Mouse (Mus musculus): ENCODE measurements around the gene Cdk12. TPM values are rescaled to one million over a fixed set of nuclear protein-coding genes. Genes with fewer than 3 reads are reported as not detected.

Gene Cdk12
- total RNA-seq, 4 experiments from 2014 or later: 10.5 to 15.2 (median 11.3) TPM

DNA sequence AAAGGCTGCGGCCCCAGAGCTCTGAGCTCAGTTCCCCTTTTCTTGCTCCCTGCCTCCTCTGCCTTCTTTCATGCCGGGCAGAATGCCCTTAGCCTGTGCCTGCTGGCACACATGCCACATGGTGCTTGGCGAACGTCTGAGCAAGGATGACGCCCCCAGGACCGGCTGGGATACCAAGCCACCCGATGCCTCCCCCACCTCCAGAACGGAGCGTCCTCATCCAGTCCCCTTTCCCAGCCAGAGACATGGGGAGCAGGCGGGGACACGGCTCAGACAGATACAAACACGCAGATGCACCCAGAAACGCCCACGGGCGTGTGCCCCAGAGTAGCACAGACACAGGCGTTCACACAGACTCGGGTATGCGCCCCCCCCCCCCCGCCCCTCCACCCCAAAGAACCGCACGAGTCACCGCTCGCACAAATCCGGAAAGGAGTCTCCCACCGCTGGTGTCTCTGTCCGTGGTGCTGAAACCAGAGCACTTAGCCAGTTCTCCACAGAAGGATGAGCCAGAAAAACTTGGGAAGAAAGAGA lies 111.0 kb downstream of the Cdk12 start:
- DNase-seq (ENCODE audit: low spot score in 2 of 2): no peak

DNA sequence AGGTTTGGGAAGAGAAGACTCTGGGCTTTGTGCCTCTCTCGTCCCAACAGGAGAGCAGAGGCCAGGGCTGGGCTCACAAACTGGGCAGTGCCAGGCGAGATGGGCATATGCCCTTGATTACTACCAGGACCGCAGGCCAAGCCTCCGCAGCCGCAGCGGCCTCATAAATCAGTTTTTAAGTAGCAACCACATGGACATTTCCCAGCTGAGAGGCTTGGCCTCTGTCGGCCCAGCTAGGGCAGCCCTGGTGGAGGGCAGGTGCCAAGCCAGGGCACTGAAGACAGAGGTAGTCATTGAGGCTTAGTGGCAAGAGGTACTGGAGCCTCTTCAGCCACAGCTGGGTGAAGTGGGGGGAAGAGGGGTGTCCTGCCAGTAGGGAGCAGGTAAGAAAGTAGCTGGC lies 114.6 kb downstream of the Cdk12 start:
- no peak for DNase-seq (ENCODE audit: low spot score in 2 of 2)

DNA sequence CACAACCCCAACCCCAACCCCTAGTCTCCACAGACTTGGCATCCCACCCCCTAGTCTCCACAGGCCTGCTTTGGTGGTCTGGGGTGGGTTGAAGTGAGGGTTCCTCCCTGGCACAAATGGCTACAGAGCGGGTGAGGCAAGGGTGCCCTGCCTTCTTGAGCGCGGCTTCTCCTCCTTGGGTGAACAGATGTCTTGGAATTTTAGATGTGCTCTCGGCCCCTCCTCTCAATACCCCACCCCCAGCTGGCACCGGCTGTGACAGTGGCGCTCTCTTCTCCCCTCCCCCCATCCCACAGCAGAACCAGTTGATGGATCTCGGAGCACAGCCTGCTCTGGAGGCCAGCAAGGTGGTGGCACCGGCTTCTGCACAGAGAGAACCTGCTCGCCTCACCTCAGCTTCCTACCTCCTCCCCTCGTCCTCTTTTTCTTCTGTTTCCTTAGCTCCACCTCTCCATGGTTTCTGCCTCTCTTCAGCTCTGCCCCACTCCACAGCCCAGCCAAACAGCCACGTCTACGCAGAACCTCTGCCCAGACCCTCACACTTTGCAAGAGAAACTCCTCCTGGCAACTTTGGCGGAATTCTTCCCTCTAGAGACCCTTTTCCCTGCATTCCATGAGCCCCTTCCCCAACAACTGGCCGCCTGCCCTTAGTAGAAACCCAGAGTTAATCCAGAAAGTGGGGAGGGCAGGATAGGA lies 115.7 kb downstream of the Cdk12 start:
- no peak for DNase-seq (ENCODE audit: low spot score in 2 of 2)

DNA sequence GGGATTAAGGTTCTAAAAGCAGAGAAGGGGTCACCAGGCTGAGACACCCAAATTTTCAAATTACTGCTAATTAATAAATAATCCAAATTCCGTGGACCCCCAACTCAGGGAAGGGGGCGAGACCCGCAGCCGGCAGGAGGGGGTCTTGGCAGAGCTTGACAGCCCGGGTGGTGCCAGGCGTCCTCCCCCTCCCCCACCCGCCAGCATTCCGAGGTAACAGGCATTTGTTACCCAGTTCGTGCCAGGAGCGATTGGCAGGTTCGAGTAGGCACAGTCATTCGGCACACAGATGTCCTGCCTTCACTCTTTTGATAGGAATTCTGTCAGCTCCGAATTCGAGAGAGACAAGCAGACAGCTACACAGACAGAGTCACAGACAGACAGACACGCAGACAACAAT lies 116.3 kb downstream of the Cdk12 start:
- no peak for DNase-seq (ENCODE audit: low spot score in 2 of 2)

DNA sequence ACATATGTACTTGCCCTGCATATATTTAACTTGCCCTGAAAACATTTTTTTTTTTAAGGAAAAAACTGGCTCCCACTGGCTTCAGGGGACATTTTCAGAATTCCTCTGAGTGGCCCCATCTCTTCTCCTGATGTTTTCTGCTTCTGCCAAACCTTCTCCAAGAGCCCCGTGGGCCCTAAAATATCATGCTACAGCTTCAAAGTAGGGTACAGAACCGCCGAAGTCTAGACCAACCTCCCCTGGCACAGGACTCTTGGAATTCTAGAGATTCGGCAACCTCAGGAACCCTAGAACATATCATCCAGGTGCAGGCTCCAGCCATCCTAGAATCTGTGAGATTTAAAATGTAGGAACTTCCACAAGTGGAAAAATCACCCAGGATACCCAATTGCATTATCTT lies 116.7 kb downstream of the Cdk12 start:
- no peak for DNase-seq (ENCODE audit: low spot score in 2 of 2)

GRCm38 (mm10) chr11:98319944-98320343 lies 117.1 kb downstream of the Cdk12 start:
- DNase-seq (ENCODE audit: low spot score in 2 of 2): no peak

- no peak for DNase-seq (ENCODE audit: low spot score in 2 of 2)
Observed at GRCm38 (mm10) chr11:98320381-98320780, 117.5 kb downstream of the Cdk12 start.

DNA sequence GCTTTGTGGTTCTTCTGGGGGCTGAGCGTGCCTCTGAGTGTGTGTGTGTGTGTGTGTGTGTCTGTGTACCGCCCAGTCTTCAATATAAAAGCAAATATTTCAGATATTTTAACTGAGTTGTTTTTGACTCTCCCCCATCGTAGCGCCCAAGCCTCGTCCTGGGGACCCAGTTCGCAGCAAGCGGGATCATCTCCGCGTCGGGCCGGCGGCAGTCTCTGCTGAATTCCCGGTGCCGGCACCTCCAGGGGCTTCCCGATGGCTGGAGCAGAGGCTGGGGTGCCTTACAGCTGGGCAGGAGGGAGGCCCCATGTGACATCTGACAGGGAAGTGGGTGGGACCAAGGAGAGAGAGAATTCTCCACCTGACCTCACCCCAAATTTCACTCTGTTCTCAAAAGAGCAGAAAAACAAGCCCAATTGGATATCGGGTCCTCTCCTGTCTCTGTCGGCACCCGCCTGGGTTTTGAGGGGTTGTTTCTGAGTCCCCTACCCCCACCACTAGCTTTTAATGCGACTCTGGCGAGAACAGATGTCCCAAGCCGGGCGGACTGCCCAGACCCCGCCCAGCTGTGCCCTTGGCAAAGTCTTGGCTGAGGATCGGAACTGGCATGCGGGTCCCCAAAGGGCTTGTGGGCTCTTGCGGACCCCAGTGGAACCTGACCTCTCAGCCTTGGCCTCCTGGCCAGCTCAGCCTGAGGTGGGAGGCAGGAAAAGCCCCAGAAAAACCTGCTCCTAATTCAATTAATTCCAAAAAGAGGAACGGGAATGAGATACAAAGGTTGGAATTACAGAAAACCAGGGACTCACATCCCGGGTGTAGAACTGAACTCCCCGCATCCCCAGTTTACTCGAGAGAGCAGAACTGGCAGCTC lies 118.2 kb downstream of the Cdk12 start:
- no peak for DNase-seq (ENCODE audit: low spot score in 2 of 2)

- DNase-seq (ENCODE audit: low spot score in 2 of 2): no peak
Observed at GRCm38 (mm10) chr11:98321677-98322003, 118.8 kb downstream of the Cdk12 start.

GRCm38 (mm10) chr11:98322159-98322558 lies 119.3 kb downstream of the Cdk12 start:
- DNase-seq (ENCODE audit: low spot score in 2 of 2): no peak

DNA sequence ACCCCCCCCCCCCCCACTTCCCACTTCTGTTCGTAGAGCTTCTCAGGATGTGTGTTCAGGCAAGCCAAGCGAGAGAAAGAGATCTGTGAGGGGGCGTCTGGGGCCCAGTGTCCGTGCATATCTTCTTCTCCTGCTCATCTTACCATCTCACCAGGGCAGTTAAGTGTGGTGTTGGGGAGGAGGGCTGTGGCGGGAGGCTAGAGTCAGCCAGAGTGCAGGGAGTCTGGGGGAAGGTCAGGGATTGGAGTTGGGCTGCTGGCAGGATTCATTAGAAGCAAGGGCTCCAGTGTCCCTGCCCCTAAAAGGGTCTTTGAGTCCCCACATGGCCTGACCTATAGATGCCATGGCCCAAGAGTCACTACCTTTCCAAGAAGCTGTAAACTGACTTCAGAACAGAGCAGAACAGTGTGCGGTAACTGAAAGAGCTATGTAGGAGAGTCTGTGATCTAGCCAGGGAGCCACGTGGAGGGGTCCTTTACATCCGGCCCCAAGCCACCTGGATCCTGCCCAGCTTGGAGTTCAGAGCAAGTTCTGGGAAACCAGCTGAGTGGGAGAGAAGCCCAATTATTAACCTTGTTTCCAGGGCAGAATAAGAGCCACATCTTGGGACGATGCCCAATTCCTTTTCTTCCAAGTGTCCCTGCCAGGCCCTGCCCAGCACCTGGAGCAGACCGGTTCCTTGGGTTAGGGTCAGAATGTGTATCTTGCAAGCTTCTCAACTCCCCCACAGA lies 120.4 kb downstream of the Cdk12 start:
- no peak for DNase-seq (ENCODE audit: low spot score in 2 of 2)

DNA sequence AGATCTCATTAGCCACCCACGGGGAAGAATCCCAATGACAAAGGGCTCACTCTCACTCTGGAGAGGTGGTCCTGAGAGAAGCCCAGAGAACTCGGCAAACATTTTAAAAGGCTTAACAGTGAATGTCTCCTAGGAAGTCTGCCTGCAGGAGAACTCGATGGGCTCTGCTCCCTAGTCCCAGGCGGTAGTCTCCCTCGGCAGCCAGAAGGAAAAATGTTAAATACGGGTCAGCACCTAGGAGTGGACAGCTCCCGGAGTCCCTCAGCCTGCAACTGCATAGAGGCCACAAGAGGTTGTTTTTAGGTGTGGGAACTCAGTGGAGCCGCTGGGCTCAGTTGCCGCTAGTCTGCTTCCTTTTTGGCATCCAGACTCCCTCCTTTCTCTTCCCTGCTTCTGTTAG lies 121.1 kb downstream of the Cdk12 start:
- no peak for DNase-seq (ENCODE audit: low spot score in 2 of 2)

DNA sequence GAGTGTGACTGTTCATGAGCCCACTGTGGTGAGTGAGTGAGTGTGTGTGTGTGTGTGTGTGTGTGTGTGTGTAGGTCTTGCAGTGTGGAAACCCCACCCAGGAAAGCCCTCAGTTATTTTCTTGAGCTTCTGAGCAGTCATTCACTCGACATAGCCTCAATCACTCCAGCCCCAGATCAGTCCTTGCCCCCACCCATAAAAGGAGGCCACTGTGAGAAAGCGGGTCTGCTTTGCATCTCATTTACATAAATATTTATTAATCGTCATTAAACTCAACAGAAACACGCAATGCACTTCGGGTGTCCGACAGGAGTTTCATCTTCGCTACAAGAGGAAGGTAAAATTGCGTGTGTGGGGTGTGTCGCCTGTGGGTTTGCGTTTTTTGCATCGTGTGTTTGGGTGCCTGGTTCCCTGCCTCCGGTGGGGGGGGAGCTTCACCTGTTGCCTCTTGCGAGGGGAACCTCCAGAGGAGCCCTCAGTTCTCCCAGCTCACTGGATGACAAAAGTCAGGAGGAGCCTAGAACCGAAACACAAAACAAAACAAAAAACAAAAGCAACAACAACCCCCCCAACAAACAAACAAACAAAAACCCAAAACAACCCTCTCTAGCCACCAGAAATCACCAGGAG lies 122.4 kb downstream of the Cdk12 start:
- no peak for DNase-seq (ENCODE audit: low spot score in 2 of 2)

DNA sequence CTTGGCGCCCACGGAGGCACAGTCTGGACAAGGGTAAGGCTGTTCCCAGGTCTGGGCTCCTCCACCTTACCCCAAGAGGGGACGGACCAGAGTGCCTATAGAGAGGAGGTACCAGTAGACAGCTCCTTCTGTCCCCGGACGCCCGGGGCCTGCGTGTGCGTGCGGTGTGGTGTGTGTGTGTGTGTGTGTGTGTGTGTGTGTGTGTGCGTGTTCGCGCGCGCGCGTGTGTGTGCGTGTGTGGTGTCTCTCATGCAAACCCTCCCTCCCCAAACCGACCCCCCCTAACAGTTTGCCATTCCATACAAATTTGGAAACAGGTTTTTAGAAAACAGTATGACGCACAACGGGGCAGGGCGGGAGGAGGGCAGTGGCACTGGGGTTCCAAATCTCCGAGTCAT lies 123.0 kb downstream of the Cdk12 start:
- no peak for DNase-seq (ENCODE audit: low spot score in 2 of 2)

DNA sequence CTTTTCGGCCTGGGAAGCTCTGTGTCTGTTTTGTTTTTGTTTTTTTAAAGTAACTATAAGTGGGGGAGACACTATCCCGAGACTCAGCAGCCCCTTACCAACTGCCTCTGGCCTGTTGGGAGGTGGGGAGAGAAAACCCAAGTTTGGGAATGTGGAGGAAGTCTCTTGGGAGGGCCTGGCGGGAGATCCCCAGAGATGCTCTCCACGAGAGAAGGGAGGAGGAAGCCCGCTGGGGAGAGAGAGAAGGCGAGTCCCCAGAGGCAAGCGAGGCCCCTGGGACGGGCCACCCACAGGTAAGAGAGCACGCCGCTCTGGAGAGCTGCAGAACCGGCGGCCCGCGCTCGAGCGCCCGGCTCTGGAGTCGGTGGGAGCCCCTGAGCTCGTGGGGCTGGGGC lies 123.9 kb downstream of the Cdk12 start:
- no peak for DNase-seq (ENCODE audit: low spot score in 2 of 2)

GRCm38 (mm10) chr11:98327136-98328030 lies 124.5 kb downstream of the Cdk12 start:
- no peak for DNase-seq (ENCODE audit: low spot score in 2 of 2)

- no peak for DNase-seq (ENCODE audit: low spot score in 2 of 2)
Observed at GRCm38 (mm10) chr11:98328031-98328370, 125.1 kb downstream of the Cdk12 start.
